Mouse (Mus musculus) left cerebral cortex, adult 2 months (tissue): ENCODE measurements at regions not wholly inside any gene's neighbourhood (a gene's known extent, or its start where the extent isn't known, plus 50 kb on each side); places are given as distances from the start of the nearest gene placed in this dataset.

Experiments used
- DNase-seq, 2 experiments: peaks; one replicate each; pipeline ENCODE4 v3.0.0; 2021 to 2022; ENCODE audit warnings: low spot score in 2 of 2, mixed read lengths in 1 of 2; ENCODE audit errors: extremely low spot score in 1 of 2
- H3K27ac ChIP-seq: fragments of 200-600 bp; 2 replicates; pipeline ENCODE4 v1.8.1; 2022
- H3K4me3 ChIP-seq: fragments of 200-600 bp; 2 replicates; pipeline ENCODE4 v1.8.1; 2022
- CTCF ChIP-seq: fragments of 200-600 bp; IDR thresholded peaks from 2 replicates; pipeline ENCODE4 v1.8.1; 2022; ENCODE audit warnings: antibody characterized with exemption, mild to moderate bottlenecking, moderate library complexity
- intact Hi-C: fragments of 180-260 bp; cut with DNase I; formaldehyde crosslinking; loops from one replicate; pipeline ENCODE4 v1.15.1; 2025
- microRNA-seq, 2 experiments: library from miRNA; unstranded; fragments of <30 nt; microRNA quantifications; one replicate each; pipeline ENCODE4 v1.2.0; 2021

GRCm38 (mm10) chr10:12302396-12302795 is 566.8 kb downstream of the Utrn start:
- no peak overlapping the region for H3K4me3 ChIP-seq
- intact Hi-C loops, result loop anchor here (5.0 kb wide), 1 partner anchor 640 kb away; no protein-coding TSS in a partner anchor
- peak overlapping the region; percentile 56; the same call in 1 of the 2 replicates for H3K27ac ChIP-seq
- no peak for TF ChIP-seq CTCF
- DNase-seq, result no peak

- TF ChIP-seq CTCF, result no peak
- Histone ChIP-seq H3K27ac (no peak overlapping the region), H3K4me3 (no peak overlapping the region)
- intact Hi-C loops, result no loop called here
- no peak for DNase-seq
Observed at GRCm38 (mm10) chr10:12320311-12320710, 548.9 kb downstream of the Utrn start.

Small RNA genes lying in the stretch of these regions (microRNA-seq; reads per million reads assigned to microRNA genes)
- 0 reads per million in 2 experiments for gene Gm22194
